Mouse (Mus musculus) ES-E14 (cell line): Measurements from ENCODE around the gene Cacna1h. TPM values are rescaled to one million over a fixed set of nuclear protein-coding genes. Genes with fewer than 3 reads are reported as not detected.

ENCODE experiments used
- DNase-seq: peaks from one replicate; pipeline ENCODE4 v3.0.0-alpha.2; 2013; ENCODE audit warnings: low read depth, low spot score
- H3K27ac ChIP-seq: 2 replicates; pipeline ENCODE4 v1.5.1; 2012; ENCODE audit warnings: low read depth, mild to moderate bottlenecking, low read length, moderate library complexity, mixed read lengths; ENCODE audit not compliant: poor library complexity, insufficient read depth, severe bottlenecking
- H3K36me3 ChIP-seq: 2 replicates; pipeline ENCODE4 v1.6.1; 2012; ENCODE audit warnings: mild to moderate bottlenecking, low read length, moderate library complexity, mixed read lengths; ENCODE audit not compliant: control insufficient read depth, poor library complexity, insufficient read depth, severe bottlenecking
- H3K4me1 ChIP-seq, 2 experiments: fragments of 150-350 bp in 1 of 2; sonication (generic) in 1 of 2; 2 replicates each; pipeline ENCODE4 v1.6.1; 2012; ENCODE audit warnings: low read length in 2 of 2, mild to moderate bottlenecking in 1 of 2, mixed read lengths in 1 of 2; ENCODE audit not compliant: control insufficient read depth in 2 of 2, insufficient read depth in 2 of 2, poor library complexity in 1 of 2
- H3K4me3 ChIP-seq, 2 experiments: fragments of 150-350 bp in 1 of 2; sonication (generic) in 1 of 2; 2 replicates each; pipeline ENCODE4 v1.5.1; 2012; ENCODE audit warnings: low read length in 2 of 2, low read depth in 1 of 2, mild to moderate bottlenecking in 1 of 2, mixed read lengths in 1 of 2; ENCODE audit not compliant: insufficient read depth in 1 of 2, poor library complexity in 1 of 2, severe bottlenecking in 1 of 2
- H3K9ac ChIP-seq: 2 replicates; pipeline ENCODE4 v1.6.1; 2012; ENCODE audit warnings: low read depth, mild to moderate bottlenecking, low read length, mixed read lengths; ENCODE audit not compliant: poor library complexity, insufficient read depth, severe bottlenecking
- H3K9me3 ChIP-seq: fragments of 150-350 bp; sonication (generic); 2 replicates; pipeline ENCODE4 v1.6.1; 2012; ENCODE audit warnings: low read depth, mild to moderate bottlenecking, low read length; ENCODE audit not compliant: control insufficient read depth, insufficient read depth
- CHD2 ChIP-seq: IDR thresholded peaks from 2 replicates; pipeline ENCODE4 v1.6.1; 2014; ENCODE audit warnings: mild to moderate bottlenecking, low read depth, low read length, inconsistent platforms
- HCFC1 ChIP-seq: IDR thresholded peaks from 2 replicates; pipeline ENCODE4 v1.6.1; 2012; ENCODE audit warnings: low read length, inconsistent platforms, borderline replicate concordance; ENCODE audit not compliant: insufficient read depth
- MAFK ChIP-seq: IDR thresholded peaks from 2 replicates; pipeline ENCODE4 v1.6.1; 2014; ENCODE audit warnings: mild to moderate bottlenecking, low read depth, low read length, inconsistent platforms; ENCODE audit not compliant: insufficient read depth
- ZC3H11A ChIP-seq: IDR thresholded peaks from 2 replicates; pipeline ENCODE4 v1.6.1; 2012; ENCODE audit warnings: low read depth, mild to moderate bottlenecking, inconsistent platforms, low read length, borderline replicate concordance
- ZNF384 ChIP-seq: IDR thresholded peaks from 2 replicates; pipeline ENCODE4 v1.6.1; 2012; ENCODE audit warnings: low read depth, low read length, inconsistent platforms
- in situ Hi-C, 2 experiments: fragments of 600-800 bp; cut with MboI; formaldehyde crosslinking; loops; one replicate each; pipeline ENCODE4 v1.15.1; 2025; ENCODE audit warnings: low sequenced_read_pairs in 2 of 2, inconsistent platforms in 1 of 2; ENCODE audit not compliant: unreplicated experiment in 2 of 2
- total RNA-seq: library from RNA; depleted of rRNA; stranded (reverse); fragments of 300-350 nt; gene quantifications from 2 replicates; pipeline ENCODE4 v1.2.3, GENCODE M21; 2012

The Cacna1h gene
- total RNA-seq, 1 experiment: 2.1 TPM

DNA sequence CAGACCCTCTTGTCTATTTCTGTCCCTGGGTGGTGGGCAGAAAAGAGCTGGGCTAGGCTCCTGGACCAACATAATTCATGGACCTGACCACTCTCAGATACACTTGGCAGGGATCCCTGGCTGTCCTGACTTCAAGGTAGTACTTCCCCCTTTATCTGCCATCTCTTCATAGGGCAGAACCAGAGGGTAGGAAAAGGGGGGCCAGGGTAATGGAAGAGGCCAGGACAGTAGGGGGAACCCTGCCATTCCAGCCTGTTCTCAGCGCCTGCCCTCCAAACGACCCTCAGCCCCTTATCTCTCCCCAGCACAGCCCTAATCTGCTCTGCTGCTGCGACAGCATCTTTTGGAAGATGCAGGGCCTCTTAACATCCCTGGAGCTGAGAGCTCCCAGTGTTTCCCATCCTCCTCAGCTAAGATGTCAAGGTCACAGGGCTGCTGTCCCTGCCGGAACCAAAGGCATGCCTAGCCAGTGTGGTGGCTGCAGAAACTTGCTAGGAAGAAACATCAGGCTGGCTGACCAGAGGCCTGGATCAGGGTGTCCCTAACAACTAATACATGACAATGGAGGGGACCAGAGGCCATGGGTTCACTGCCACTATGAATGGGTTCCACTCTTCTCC, 29.9 kb upstream of the Cacna1h start:
- no peak overlapping the region for H3K27ac ChIP-seq
- no peak for DNase-seq
- no peak overlapping the region for H3K4me3 ChIP-seq

DNA sequence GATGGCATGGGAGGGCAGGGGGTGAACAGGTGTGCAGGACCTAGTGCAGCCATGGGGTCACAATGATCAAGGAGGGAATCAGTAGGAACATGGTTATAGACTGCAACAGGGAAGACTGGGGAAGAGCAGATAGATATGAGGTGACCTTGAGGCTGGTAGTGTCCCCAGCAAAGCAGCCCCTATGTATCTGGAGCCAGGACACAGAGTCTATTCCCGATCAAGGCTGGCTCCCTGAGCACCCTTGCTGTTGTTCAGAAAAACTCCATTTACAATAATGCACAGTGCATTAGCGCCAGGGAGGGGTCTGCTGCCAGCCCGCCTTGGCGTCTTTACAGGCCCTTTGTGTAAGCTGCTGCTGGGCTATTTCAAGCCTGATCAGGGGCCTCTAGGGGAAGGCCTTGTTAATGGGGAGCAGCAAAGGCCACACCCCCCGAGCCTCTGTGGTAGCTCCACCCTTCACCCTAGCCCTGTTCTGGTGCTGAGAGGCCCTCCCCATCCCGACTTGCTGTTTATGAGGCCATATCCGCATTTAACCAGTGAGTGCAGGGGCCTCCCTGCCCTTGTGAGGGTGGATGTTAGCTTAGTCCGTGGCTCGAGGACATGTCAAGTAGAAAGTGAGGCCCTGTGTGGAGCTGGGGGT, 28.8 kb upstream of the Cacna1h start:
- H3K9me3 ChIP-seq: no peaks in the 10 kb centered on the region
- H3K27ac ChIP-seq: no peak overlapping the region
- no peak overlapping the region for H3K4me3 ChIP-seq
- TF ChIP-seq ZNF384 (no peak), MAFK (no peak)
- no peak for DNase-seq
- H3K36me3 ChIP-seq: no peaks in the 10 kb centered on the region
- H3K4me1 ChIP-seq: no peaks in the 10 kb centered on the region; a peak in 1 of 4 replicates
- no peak overlapping the region for H3K9ac ChIP-seq
- in situ Hi-C loops: loop anchor here in 1 of 2 experiments (10.0 kb wide), 1 partner anchor 128 kb away; no protein-coding TSS in a partner anchor

More for the DNA sequence above, 29.9 kb upstream of the Cacna1h start:
- no peaks in the 10 kb centered on the region; a peak in 1 of 4 replicates for H3K4me1 ChIP-seq
- no peaks in the 10 kb centered on the region for H3K9me3 ChIP-seq
- no peak overlapping the region for H3K9ac ChIP-seq
- in situ Hi-C loops: loop anchor here in 1 of 2 experiments (10.0 kb wide), 1 partner anchor 129 kb away; no protein-coding TSS in a partner anchor
- TF ChIP-seq ZNF384 (no peak), MAFK (no peak), CHD2 (no peak), ZC3H11A (no peak), HCFC1 (no peak)
- no peaks in the 10 kb centered on the region for H3K36me3 ChIP-seq

DNA sequence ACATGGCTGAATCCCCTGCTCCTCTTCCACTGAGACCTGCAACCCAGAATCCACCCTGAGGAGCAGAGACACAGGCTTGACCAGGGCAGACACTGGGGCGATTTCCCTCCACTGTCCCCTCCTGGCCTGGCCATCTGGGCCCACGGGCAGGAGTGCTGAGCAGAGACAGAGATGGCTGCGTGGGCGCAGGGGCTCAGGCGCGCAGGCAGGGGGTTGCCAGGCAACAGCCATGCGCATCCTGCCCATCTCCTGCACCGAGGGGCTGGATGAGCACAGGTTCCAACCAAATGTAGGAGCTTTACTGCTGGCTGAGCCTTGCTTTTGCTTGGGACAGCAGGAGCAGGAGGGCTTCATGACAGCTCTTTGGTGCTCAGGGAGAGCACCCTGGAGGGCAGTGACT, 23.0 kb upstream of the Cacna1h start:
- in situ Hi-C loops: no loop called here
- H3K4me3 ChIP-seq: no peak overlapping the region
- H3K9ac ChIP-seq: no peak overlapping the region
- no peak overlapping the region for H3K27ac ChIP-seq
- no peaks in the 10 kb centered on the region for H3K36me3 ChIP-seq
- TF ChIP-seq HCFC1: no peak
- TF ChIP-seq MAFK: no peak
- TF ChIP-seq CHD2: no peak
- no peak for TF ChIP-seq ZNF384
- no peak for TF ChIP-seq ZC3H11A
- no peak for DNase-seq
- peaks cover 0 to 5% of the 10 kb centered on the region in 2 experiments; a peak in 1 of 4 replicates for H3K4me1 ChIP-seq
- H3K9me3 ChIP-seq: no peaks in the 10 kb centered on the region

DNA sequence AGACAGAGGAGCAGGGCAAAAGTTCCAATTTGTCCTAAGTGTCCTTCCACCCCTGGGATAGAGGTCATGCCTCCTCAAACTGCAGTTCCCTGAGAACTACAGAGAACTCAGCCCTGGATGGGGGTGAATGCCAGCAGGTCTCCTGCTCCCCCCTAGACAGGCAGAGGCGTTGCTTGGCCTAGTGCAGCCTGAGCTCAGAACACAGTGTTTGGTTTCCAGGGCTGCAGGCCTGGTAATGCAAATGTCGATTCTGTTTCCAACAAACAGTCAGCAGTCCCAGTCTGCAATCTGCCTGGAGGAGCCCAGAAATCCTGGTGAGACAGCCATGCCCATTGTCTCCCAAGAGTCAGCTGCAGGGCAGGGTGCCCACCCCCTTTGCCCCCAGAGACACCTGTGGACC, 20.7 kb upstream of the Cacna1h start, which contains the start of gene Tekt4:
Gene Tekt4, plus strand, starts transcription at position 344 of the 400 bp plus-strand sequence.
- peaks cover 0 to 5% of the 10 kb centered on the region in 2 experiments; a peak in 1 of 4 replicates for H3K4me1 ChIP-seq
- no peak within 1 kb of the TSS for H3K4me3 ChIP-seq
- in situ Hi-C loops: no loop called here
- no peak within 1 kb of the TSS for H3K9ac ChIP-seq
- TF ChIP-seq CHD2: no peak
- TF ChIP-seq ZC3H11A: no peak
- TF ChIP-seq HCFC1: no peak
- TF ChIP-seq ZNF384: no peak
- TF ChIP-seq MAFK: no peak
- H3K9me3 ChIP-seq: no peaks in the 10 kb centered on the region
- no peaks in the 10 kb centered on the region for H3K36me3 ChIP-seq
- DNase-seq: no peak
- H3K27ac ChIP-seq: no peak within 1 kb of the TSS
